Mouse (Mus musculus): ENCODE results near the gene 4930562C15Rik.

- TF ChIP-seq POLR2A (IDR thresholded peaks at IDR 0.05; ENCODE audit: insufficient read depth, low read depth, low read length) (no peak), CTCF (IDR thresholded peaks at IDR 0.05; ENCODE audit: insufficient read depth, low read depth, low read length) (no peak)
Measured at GRCm38 (mm10) chr16:4829271-4829900, 5.8 kb upstream of the 4930562C15Rik start.

Measured in olfactory bulb, adult 2 months (tissue).